Mouse (Mus musculus): ENCODE results near the gene Scaf4. TPM values are rescaled to one million over a fixed set of nuclear protein-coding genes. Genes with fewer than 3 reads are reported as not detected.
"Not testable (repeated sequence)": the region's sequence is repeated elsewhere in the genome, so short reads cannot be mapped to it uniquely, and the experiment has no call there.

Gene Scaf4
- total RNA-seq, 2 experiments from 2014 or later, result 15.5 to 17.4 TPM

- no peak for DNase-seq (ENCODE audit: low spot score)
These were observed 41.6 kb downstream of the Scaf4 start for GRCm38 (mm10) chr16:90242426-90243304.

GRCm38 (mm10) chr16:90241875-90242274 is 42.4 kb downstream of the Scaf4 start:
- no peak for DNase-seq (ENCODE audit: low spot score)

- no peak for DNase-seq (ENCODE audit: low spot score)
These were observed 45.1 kb downstream of the Scaf4 start for GRCm38 (mm10) chr16:90239128-90239746.

GRCm38 (mm10) chr16:90235188-90235587 is 49.1 kb downstream of the Scaf4 start:
- DNase-seq (ENCODE audit: low spot score), result no peak

GRCm38 (mm10) chr16:90234617-90235016 is 49.7 kb downstream of the Scaf4 start:
- no peak for DNase-seq (ENCODE audit: low spot score)

GRCm38 (mm10) chr16:90233702-90234101 is 50.6 kb downstream of the Scaf4 start:
- no peak for DNase-seq (ENCODE audit: low spot score)

GRCm38 (mm10) chr16:90231302-90231701 is 53.0 kb downstream of the Scaf4 start:
- DNase-seq (ENCODE audit: low spot score), result no peak

GRCm38 (mm10) chr16:90229897-90230296 is 54.4 kb downstream of the Scaf4 start:
- no peak for DNase-seq (ENCODE audit: low spot score)

- DNase-seq (ENCODE audit: low spot score), result no peak
These were observed 62.7 kb downstream of the Scaf4 start for GRCm38 (mm10) chr16:90221441-90222070.

- peak; percentile 43 for DNase-seq (ENCODE audit: low spot score)
These were observed 63.3 kb downstream of the Scaf4 start for GRCm38 (mm10) chr16:90220892-90221431.

- DNase-seq (ENCODE audit: low spot score), result peak; percentile 97
These were observed 64.0 kb downstream of the Scaf4 start, which contains the start of gene Sod1 for GRCm38 (mm10) chr16:90220026-90220891. TSS of gene Sod1 (plus strand) at chr16:90220754.

- DNase-seq (ENCODE audit: low spot score), result not testable (repeated sequence)
These were observed 64.9 kb downstream of the Scaf4 start for GRCm38 (mm10) chr16:90219445-90219844.

- DNase-seq (ENCODE audit: low spot score), result no peak
These were observed 66.4 kb downstream of the Scaf4 start for GRCm38 (mm10) chr16:90217926-90218325.

- no peak for DNase-seq (ENCODE audit: low spot score)
These were observed 66.9 kb downstream of the Scaf4 start for GRCm38 (mm10) chr16:90217356-90217755.

- no peak for DNase-seq (ENCODE audit: low spot score)
These were observed 67.9 kb downstream of the Scaf4 start for GRCm38 (mm10) chr16:90216414-90216813.

- not testable (repeated sequence) for DNase-seq (ENCODE audit: low spot score)
These were observed 68.4 kb downstream of the Scaf4 start for GRCm38 (mm10) chr16:90215879-90216278.

- no peak for DNase-seq (ENCODE audit: low spot score)
These were observed 69.4 kb downstream of the Scaf4 start for GRCm38 (mm10) chr16:90214731-90215565.

GRCm38 (mm10) chr16:90213477-90214339 is 70.6 kb downstream of the Scaf4 start:
- no peak for DNase-seq (ENCODE audit: low spot score)

GRCm38 (mm10) chr16:90211767-90212166 is 72.5 kb downstream of the Scaf4 start:
- DNase-seq (ENCODE audit: low spot score), result no peak
